Mouse (Mus musculus): ENCODE results near the gene Tra2a. TPM values are rescaled to one million over a fixed set of nuclear protein-coding genes. Genes with fewer than 3 reads are reported as not detected.

Gene Tra2a
- polyA plus RNA-seq, 1 experiment from 2014 or later = 30.2 TPM

GRCm38 (mm10) chr6:49218275-49218802 lies 45.5 kb downstream of the Tra2a start:
- Histone ChIP-seq H3K27me3 (replicated peaks; ENCODE audit: control insufficient read depth, insufficient read depth, low read length) (no peaks in the 10 kb centered on the region), H3K4me3 (ENCODE audit: low read depth, low read length) (peak overlapping the region; percentile 60), H3K4me1 (replicated peaks; ENCODE audit: control insufficient read depth, insufficient read depth, low read length) (0 out of 2 replicates have a peak, but pooled peaks cover under 1% of the 10 kb centered on the region), H3K27ac (ENCODE audit: low read depth, low read length) (no peak overlapping the region), H3K9ac (ENCODE audit: low read depth, low read length) (peak overlapping the region; percentile 27; the same call in 1 of the 2 replicates), H3K4me2 (replicated peaks; ENCODE audit: low read depth) (peak overlapping the region; percentile 86), H3K9me3 (ENCODE audit: control insufficient read depth) (no peaks in the 10 kb centered on the region), H3K36me3 (ENCODE audit: control insufficient read depth, insufficient read depth) (no peaks in the 10 kb centered on the region)
- ATAC-seq = no peak
- under 1% methylated on average over 31 of the region's 31 CpGs for WGBS
- TF ChIP-seq CTCF (IDR thresholded peaks at IDR 0.05; ENCODE audit: low read depth) = no peak

GRCm38 (mm10) chr6:49217581-49218274 lies 46.1 kb downstream of the Tra2a start:
- peak; percentile 85 for ATAC-seq
- TF ChIP-seq CTCF (IDR thresholded peaks at IDR 0.05; ENCODE audit: low read depth) = no peak
- Histone ChIP-seq H3K4me2 (replicated peaks; ENCODE audit: low read depth) (peak overlapping the region; percentile 86), H3K9ac (ENCODE audit: low read depth, low read length) (peak overlapping the region; percentile 72), H3K27me3 (replicated peaks; ENCODE audit: control insufficient read depth, insufficient read depth, low read length) (no peaks in the 10 kb centered on the region), H3K4me1 (replicated peaks; ENCODE audit: control insufficient read depth, insufficient read depth, low read length) (0 out of 2 replicates have a peak, but pooled peaks cover 2% of the 10 kb centered on the region), H3K9me3 (ENCODE audit: control insufficient read depth) (no peaks in the 10 kb centered on the region), H3K27ac (ENCODE audit: low read depth, low read length) (peak overlapping the region; percentile 93), H3K4me3 (ENCODE audit: low read depth, low read length) (peak overlapping the region; percentile 60), H3K36me3 (ENCODE audit: control insufficient read depth, insufficient read depth) (no peaks in the 10 kb centered on the region)
- WGBS = under 1% methylated on average over 56 of the region's 56 CpGs

- Histone ChIP-seq H3K9me3 (ENCODE audit: control insufficient read depth) (no peaks in the 10 kb centered on the region), H3K4me1 (replicated peaks; ENCODE audit: control insufficient read depth, insufficient read depth, low read length) (0 out of 2 replicates have a peak, but pooled peaks cover 2% of the 10 kb centered on the region), H3K36me3 (ENCODE audit: control insufficient read depth, insufficient read depth) (no peaks in the 10 kb centered on the region), H3K27ac (ENCODE audit: low read depth, low read length) (peak overlapping the region; percentile 93), H3K9ac (ENCODE audit: low read depth, low read length) (peak overlapping the region; percentile 72), H3K4me2 (replicated peaks; ENCODE audit: low read depth) (peak overlapping the region; percentile 86), H3K27me3 (replicated peaks; ENCODE audit: control insufficient read depth, insufficient read depth, low read length) (no peaks in the 10 kb centered on the region), H3K4me3 (ENCODE audit: low read depth, low read length) (peak overlapping the region; percentile 60)
- WGBS = 7% methylated on average over 11 of the region's 11 CpGs
- ATAC-seq = no peak
- no peak for TF ChIP-seq CTCF (IDR thresholded peaks at IDR 0.05; ENCODE audit: low read depth)
These were observed 46.9 kb downstream of the Tra2a start for GRCm38 (mm10) chr6:49216811-49217542.

GRCm38 (mm10) chr6:49215748-49216585 lies 47.9 kb downstream of the Tra2a start:
- Histone ChIP-seq H3K27ac (ENCODE audit: low read depth, low read length) (peak overlapping the region; percentile 95), H3K4me1 (replicated peaks; ENCODE audit: control insufficient read depth, insufficient read depth, low read length) (0 out of 2 replicates have a peak, but pooled peaks cover 2% of the 10 kb centered on the region), H3K36me3 (ENCODE audit: control insufficient read depth, insufficient read depth) (no peaks in the 10 kb centered on the region), H3K9me3 (ENCODE audit: control insufficient read depth) (no peaks in the 10 kb centered on the region), H3K9ac (ENCODE audit: low read depth, low read length) (peak overlapping the region; percentile 94), H3K4me2 (replicated peaks; ENCODE audit: low read depth) (peak overlapping the region; percentile 86), H3K27me3 (replicated peaks; ENCODE audit: control insufficient read depth, insufficient read depth, low read length) (no peaks in the 10 kb centered on the region), H3K4me3 (ENCODE audit: low read depth, low read length) (peak overlapping the region; percentile 85)
- 3% methylated on average over 14 of the region's 14 CpGs for WGBS
- TF ChIP-seq CTCF (IDR thresholded peaks at IDR 0.05; ENCODE audit: low read depth) = no peak
- ATAC-seq = peak; percentile 3

- WGBS = 2% methylated on average over 67 of the region's 68 CpGs
- ATAC-seq = peak; percentile 82
- H3K4me2 ChIP-seq (replicated peaks; ENCODE audit: low read depth) = peak within 1 kb of the TSS; percentile 86
- no peaks in the 10 kb centered on the region for H3K36me3 ChIP-seq (ENCODE audit: control insufficient read depth, insufficient read depth)
- H3K27me3 ChIP-seq (replicated peaks; ENCODE audit: control insufficient read depth, insufficient read depth, low read length) = no peaks in the 10 kb centered on the region
- H3K9ac ChIP-seq (ENCODE audit: low read depth, low read length) = peak within 1 kb of the TSS; percentile 94
- peak within 1 kb of the TSS; percentile 95 for H3K27ac ChIP-seq (ENCODE audit: low read depth, low read length)
- H3K4me3 ChIP-seq (ENCODE audit: low read depth, low read length) = peak within 1 kb of the TSS; percentile 85
- H3K9me3 ChIP-seq (ENCODE audit: control insufficient read depth) = no peaks in the 10 kb centered on the region
- no peak for TF ChIP-seq CTCF (IDR thresholded peaks at IDR 0.05; ENCODE audit: low read depth)
- H3K4me1 ChIP-seq (replicated peaks; ENCODE audit: control insufficient read depth, insufficient read depth, low read length) = 0 out of 2 replicates have a peak, but pooled peaks cover 4% of the 10 kb centered on the region
These were observed 48.7 kb downstream of the Tra2a start, which contains the start of gene Igf2bp3 for GRCm38 (mm10) chr6:49214928-49215747. Gene Igf2bp3, minus strand, starts transcription at chr6:49214957.
